Mouse (Mus musculus) heart, embryonic 12.5 days (tissue): ENCODE data around the gene Olfr168. TPM values are rescaled to one million over a fixed set of nuclear protein-coding genes. Genes with fewer than 3 reads are reported as not detected.
"Not testable (repeated sequence)": the region's sequence is repeated elsewhere in the genome, so short reads cannot be mapped to it uniquely, and the experiment has no call there.

ENCODE experiments used
- ATAC-seq: fragments of 200-750 bp; cut with Nextera tagmentation; 2 replicates; pipeline ENCODE4 v1.8.0; 2017; ENCODE audit warnings: moderate TSS enrichment, moderate library complexity; ENCODE audit not compliant: insufficient number of reproducible peaks, low FRiP score
- H3K27ac ChIP-seq: fragments of 300-500 bp; sonication (generic); 2 replicates; pipeline ENCODE4 v1.5.1; 2016; ENCODE audit warnings: mild to moderate bottlenecking, moderate library complexity; ENCODE audit not compliant: poor library complexity, severe bottlenecking
- H3K27me3 ChIP-seq: fragments of 300-500 bp; sonication (generic); replicated peaks from 2 replicates; pipeline ENCODE4 v1.6.1; 2016; ENCODE audit warnings: mild to moderate bottlenecking, moderate library complexity
- H3K36me3 ChIP-seq: fragments of 300-500 bp; sonication (generic); 2 replicates; pipeline ENCODE4 v1.6.1; 2016; ENCODE audit warnings: mild to moderate bottlenecking, moderate library complexity
- H3K4me1 ChIP-seq: fragments of 300-500 bp; sonication (generic); replicated peaks from 2 replicates; pipeline ENCODE4 v1.6.1; 2016; ENCODE audit warnings: mild to moderate bottlenecking
- H3K4me2 ChIP-seq: fragments of 300-500 bp; sonication (generic); 2 replicates; pipeline ENCODE4 v1.6.1; 2016; ENCODE audit warnings: mild to moderate bottlenecking, moderate library complexity
- H3K4me3 ChIP-seq: fragments of 300-500 bp; sonication (generic); 2 replicates; pipeline ENCODE4 v1.5.1; 2016; ENCODE audit warnings: mild to moderate bottlenecking
- H3K9ac ChIP-seq: fragments of 300-500 bp; sonication (generic); 2 replicates; pipeline ENCODE4 v1.6.1; 2016; ENCODE audit warnings: mild to moderate bottlenecking, moderate library complexity
- H3K9me3 ChIP-seq: fragments of 300-500 bp; sonication (generic); replicated peaks from 2 replicates; pipeline ENCODE4 v1.6.1; 2016; ENCODE audit warnings: mild to moderate bottlenecking, moderate library complexity
- WGBS: fragments of 180-500 bp; shearing (Covaris S2); methylation state at CpG from one replicate; pipeline ENCODE4 v1.1.7; 2016; 5-methylcytosine and 5-hydroxymethylcytosine counted together
- polyA plus RNA-seq: library from polyadenylated mRNA; unstranded; fragments of >200 nt; fragmentation: Nextera tagmentation; extraction: Ambion mirVana; gene quantifications from 2 replicates; pipeline ENCODE4 v1.2.1, GENCODE M21; 2016

Olfr168 gene
- not detected in 2 replicates for polyA plus RNA-seq

DNA sequence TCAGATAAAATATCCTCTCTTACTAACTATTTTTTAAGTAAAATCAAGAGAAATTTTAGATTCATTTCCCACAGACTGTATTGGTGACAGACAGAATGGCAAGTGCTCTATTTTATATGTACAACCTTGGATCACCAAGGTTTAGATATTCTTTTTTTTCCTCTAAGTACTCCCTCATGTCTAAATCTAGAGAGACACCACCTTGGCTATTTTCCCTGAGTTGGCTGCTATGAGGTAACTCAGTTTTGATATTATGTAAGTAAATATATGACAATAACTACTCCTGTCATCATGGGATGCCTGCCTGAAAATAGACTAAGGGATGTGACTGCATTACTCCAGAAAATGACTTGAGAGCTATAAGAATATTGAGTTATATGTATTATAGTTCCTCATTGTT, at the start of gene Olfr168:
Olfr168 (minus strand) TSS at position 101 of the 400 bp plus-strand sequence.
- no peak within 1 kb of the TSS for H3K27ac ChIP-seq
- H3K9ac ChIP-seq, result no peak within 1 kb of the TSS

DNA sequence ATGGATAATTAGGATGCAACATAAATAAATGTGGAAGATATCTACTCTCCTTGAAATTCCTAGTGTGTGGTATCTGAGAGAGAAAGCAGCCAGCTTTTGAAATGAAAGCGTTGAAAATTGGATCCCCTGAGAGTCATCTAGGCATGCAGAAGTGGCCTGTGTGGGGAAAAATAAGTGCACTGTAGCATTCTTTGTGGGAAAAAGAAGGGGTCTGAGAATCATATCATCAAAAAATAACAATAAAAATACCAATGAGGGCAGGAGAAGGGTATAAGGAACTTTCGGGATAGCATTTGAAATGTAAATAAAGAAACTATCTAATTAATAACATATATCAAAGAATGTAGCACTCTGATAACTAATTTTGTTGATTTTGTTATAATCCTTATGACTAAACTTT, 36.4 kb upstream of the Olfr168 start, which contains the start of gene Olfr169:
Olfr169 (minus strand) TSS at position 101 of the 400 bp plus-strand sequence.
- WGBS, result 87% methylated on average over 2 of the region's 2 CpGs
- not testable (repeated sequence) for H3K36me3 ChIP-seq, H3K27me3 ChIP-seq, H3K9ac ChIP-seq, ATAC-seq, H3K9me3 ChIP-seq, H3K4me2 ChIP-seq, H3K4me3 ChIP-seq, H3K27ac ChIP-seq, H3K4me1 ChIP-seq

More for the DNA sequence above, at the start of gene Olfr168:
- no peaks in the 10 kb centered on the region for H3K4me1 ChIP-seq
- peaks cover 8% of the 10 kb centered on the region; the same call in 1 of the 2 replicates for H3K9me3 ChIP-seq
- no peak for ATAC-seq
- H3K27me3 ChIP-seq, result no peaks in the 10 kb centered on the region
- H3K36me3 ChIP-seq, result no peaks in the 10 kb centered on the region
- H3K4me3 ChIP-seq, result no peak within 1 kb of the TSS
- no peak within 1 kb of the TSS for H3K4me2 ChIP-seq

DNA sequence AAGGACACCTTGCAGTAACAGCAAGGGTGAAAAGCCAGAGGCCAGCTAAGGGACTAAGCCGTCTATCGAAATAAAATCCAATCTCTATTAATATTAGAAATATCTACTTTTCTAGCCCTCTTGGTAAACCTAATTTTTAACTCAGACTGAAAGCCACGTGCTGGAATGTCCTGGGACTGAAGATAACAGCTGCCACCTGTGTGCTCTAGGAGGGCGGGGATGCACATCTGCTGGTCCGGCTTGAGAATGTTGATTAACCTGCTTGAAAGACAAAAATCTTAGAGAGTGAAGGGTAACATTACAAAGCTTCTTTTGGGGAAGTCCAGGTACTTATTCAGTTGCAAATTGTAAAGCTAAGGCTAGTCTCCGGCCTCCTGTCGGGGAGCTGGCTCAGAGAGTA, 18.1 kb upstream of the Olfr168 start:
- not testable (repeated sequence) for H3K36me3 ChIP-seq, ATAC-seq, H3K4me3 ChIP-seq, H3K27ac ChIP-seq, H3K9ac ChIP-seq, H3K27me3 ChIP-seq, H3K4me2 ChIP-seq, H3K9me3 ChIP-seq, H3K4me1 ChIP-seq
- 82% methylated on average over 7 of the region's 7 CpGs for WGBS

DNA sequence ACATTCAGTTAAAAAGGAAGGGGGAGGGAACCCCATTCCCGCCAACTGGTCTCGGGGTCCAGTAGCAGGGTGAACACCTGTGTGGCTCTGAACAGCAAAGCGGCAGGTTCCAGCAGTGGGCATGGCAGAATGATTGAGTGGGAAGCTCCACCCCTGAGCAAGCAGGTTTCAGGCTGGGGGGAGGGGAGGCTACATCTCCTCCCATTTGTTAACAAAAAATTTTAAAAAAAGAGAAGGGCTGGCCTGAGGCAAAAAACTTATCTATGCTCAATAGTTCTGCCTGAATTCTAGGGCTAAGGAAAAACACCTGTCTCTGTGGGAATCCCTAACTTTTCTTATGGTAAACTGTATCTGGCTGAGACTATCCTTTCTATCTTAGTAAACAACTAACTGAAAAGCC, 16.9 kb upstream of the Olfr168 start:
- not testable (repeated sequence) for H3K27me3 ChIP-seq, H3K9ac ChIP-seq, ATAC-seq, H3K9me3 ChIP-seq, H3K4me2 ChIP-seq, H3K4me1 ChIP-seq, H3K36me3 ChIP-seq, H3K27ac ChIP-seq, H3K4me3 ChIP-seq
- WGBS, result 92% methylated on average over 3 of the region's 3 CpGs

DNA sequence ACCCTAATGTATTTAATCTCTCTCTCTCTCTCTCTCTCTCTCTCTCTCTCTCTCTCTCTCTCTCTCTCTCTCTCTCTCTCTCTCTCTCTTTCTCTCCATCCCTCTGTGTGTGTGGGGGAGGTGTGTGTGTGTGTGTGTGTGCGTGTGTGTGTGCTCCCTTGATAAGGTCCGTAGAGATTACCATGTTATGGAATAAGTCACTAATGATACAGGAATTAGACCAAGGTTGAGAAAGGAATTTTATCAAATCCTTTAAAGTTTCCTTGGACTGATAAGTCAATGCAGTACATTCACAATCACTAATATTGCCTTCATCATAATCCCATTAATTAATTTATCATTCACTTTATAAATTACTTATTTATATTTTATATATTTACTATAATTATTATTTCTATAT, 13.2 kb downstream of the Olfr168 start, which contains the start of gene Olfr167:
Olfr167 (minus strand) TSS at position 101 of the 400 bp plus-strand sequence.
- Histone ChIP-seq H3K9me3 (peaks cover 5% of the 10 kb centered on the region; the same call in 1 of the 2 replicates), H3K36me3 (no peaks in the 10 kb centered on the region), H3K4me1 (no peaks in the 10 kb centered on the region), H3K4me3 (no peak within 1 kb of the TSS), H3K4me2 (no peak within 1 kb of the TSS), H3K27ac (no peak within 1 kb of the TSS), H3K9ac (no peak within 1 kb of the TSS), H3K27me3 (no peaks in the 10 kb centered on the region)
- ATAC-seq, result no peak
- WGBS, result 73% methylated on average over 2 of the region's 2 CpGs

DNA sequence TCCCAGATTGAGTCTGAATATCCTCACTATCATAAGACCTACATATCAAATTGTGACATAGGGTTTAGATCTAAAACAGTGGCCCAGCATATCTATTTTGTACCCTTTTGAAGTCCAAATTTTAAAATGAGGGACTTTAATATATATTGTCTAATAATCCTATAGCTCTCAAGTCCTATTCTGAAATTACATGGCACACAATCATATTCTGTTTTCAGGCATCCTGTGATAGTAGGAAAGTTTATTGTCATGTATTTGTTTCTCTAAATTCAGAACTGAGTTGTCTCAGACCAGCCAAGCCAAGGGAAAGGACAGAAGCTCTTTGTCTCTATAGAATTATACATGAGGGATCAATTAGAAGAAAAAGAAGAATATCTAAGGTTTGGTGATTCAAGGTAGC, 52.0 kb downstream of the Olfr168 start, which contains the start of gene Olfr166:
Olfr166 (plus strand) TSS at position 301 of the 400 bp plus-strand sequence.
- Histone ChIP-seq H3K4me3 (no peak within 1 kb of the TSS), H3K27me3 (no peaks in the 10 kb centered on the region), H3K9me3 (peaks cover 13% of the 10 kb centered on the region), H3K9ac (no peak within 1 kb of the TSS), H3K27ac (no peak within 1 kb of the TSS), H3K4me1 (no peaks in the 10 kb centered on the region), H3K4me2 (no peak within 1 kb of the TSS), H3K36me3 (no peaks in the 10 kb centered on the region)
- ATAC-seq, result no peak

Other genes with a start within 250 kb of the Olfr168 start
- gene Olfr164, start 221.5 kb downstream of the Olfr168 start, polyA plus RNA-seq, result not detected in 2 replicates
- gene Olfr165, start 112.4 kb downstream of the Olfr168 start, polyA plus RNA-seq, result not detected in 2 replicates
- not detected in 2 replicates for gene Olfr166, start 51.9 kb downstream of the Olfr168 start, polyA plus RNA-seq
- gene Olfr167, start 13.3 kb downstream of the Olfr168 start, polyA plus RNA-seq, result not detected in 2 replicates
- not detected in 2 replicates for gene Olfr169, start 36.3 kb upstream of the Olfr168 start, polyA plus RNA-seq
- not detected in 2 replicates for gene Olfr170, start 76.3 kb upstream of the Olfr168 start, polyA plus RNA-seq
- gene Olfr171, start 94.4 kb upstream of the Olfr168 start, polyA plus RNA-seq, result not detected in 2 replicates
- 0.05 TPM in 1 of 2 replicates, not detected in the other for gene Lamp3, start 170.8 kb upstream of the Olfr168 start, polyA plus RNA-seq
- 21.5 and 21.8 TPM in 2 replicates for gene B3gnt5, start 224.7 kb upstream of the Olfr168 start, polyA plus RNA-seq